Mouse (Mus musculus) thymus, postnatal 14 days (tissue): ENCODE measurements around the gene Abhd16b.

Experiments
- DNase-seq: peaks from one replicate; pipeline ENCODE4 v3.0.0; 2021

The Abhd16b gene

DNA sequence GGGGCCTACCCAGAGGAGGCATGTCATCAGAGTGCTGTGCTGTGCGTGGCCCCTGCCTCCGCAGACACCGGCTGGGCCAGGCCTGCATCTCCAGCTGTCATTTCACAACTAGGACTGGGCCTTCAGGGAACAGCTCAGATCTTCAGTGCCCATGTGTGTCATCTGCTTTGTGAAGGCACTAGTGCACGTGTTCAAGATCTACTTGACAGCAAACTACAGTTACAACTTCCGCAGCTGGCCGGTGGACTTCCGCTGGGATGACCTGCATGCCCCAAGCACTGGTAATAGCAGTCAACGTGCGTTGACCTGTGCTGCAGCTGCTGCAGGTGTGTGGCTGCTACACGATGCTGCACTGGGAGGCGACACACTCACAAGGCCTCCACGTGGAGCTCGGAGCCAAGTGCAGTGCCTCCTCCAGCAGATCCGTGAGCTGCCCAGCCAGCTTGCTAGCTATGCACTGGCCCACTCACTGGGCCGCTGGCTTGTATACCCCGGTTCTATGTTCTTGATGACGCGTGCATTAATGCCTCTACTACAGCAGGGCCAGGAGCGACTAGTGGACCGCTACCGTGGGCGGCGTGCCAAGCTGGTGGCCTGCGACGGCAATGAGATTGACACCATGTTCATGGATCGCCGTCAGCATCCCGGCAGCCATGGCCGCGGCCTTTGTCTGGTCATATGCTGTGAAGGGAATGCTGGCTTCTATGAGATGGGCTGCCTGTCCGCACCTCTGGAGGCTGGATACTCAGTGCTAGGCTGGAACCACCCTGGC lies at the start of gene Abhd16b:
TSS of gene Abhd16b (plus strand) at position 51 of the 772 bp plus-strand sequence.
- DNase-seq: no peak

DNA sequence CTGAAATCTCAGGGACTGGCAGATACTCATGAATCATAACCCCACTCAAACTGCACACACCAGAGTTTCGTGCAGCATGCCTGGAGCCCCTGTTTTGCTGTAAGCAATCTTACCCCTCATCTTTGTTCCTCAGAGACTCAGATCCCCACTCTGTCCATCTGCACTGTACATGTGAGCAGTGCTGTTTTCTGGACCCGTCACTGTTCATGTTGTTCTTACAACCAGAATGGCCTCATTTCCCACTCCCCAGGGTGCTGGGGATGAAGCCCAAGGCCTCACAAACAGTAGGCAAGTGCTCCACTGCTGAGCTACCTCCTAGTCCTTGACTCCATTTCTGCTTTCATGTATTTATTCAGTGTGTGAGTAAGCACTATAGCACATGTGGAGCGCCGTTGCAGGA lies 40.8 kb upstream of the Abhd16b start:
- no peak for DNase-seq

- DNase-seq: peak; percentile 29
Observed at GRCm38 (mm10) chr2:181453274-181453673, 39.7 kb upstream of the Abhd16b start.

DNA sequence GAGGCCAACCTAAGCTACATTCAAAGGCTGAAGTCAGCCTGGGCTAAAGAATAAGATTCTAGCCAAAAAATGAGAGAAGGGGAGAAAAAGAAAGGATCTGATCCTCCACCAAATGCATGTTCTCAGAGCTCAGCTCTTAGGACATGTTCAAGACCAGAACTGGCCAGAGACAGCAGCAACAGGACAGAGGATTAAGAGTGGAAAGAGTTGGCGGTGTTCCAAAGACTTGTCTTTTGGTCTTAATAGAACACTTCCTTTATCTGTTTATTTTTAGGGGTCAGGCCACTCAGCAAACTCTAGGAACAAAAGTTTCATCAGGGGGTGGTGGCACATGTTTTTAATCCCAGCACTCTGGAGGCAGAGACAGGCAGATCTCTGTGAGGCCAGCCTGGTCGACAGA lies 37.1 kb upstream of the Abhd16b start:
- no peak for DNase-seq

DNA sequence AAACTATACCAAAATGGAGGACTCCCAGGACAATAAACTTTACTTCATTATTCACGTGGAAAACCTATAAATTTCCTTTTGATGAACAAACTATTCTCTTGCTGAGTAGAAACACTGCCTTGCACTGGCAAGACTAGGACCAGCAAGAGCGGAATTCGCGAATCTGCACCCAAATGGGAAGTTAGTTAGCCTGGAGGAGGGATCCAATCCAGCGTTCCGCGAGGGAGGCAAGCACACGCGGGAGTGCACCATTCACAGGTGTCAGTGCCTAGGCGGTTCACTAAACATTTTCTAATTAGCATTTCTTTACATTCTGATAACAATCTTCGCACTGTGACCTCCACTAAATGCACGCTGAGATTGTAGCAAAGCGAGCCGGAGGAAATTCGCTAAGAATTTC lies 35.2 kb upstream of the Abhd16b start:
- no peak for DNase-seq

- DNase-seq: peak; percentile 17
Observed at GRCm38 (mm10) chr2:181458411-181459152, 34.4 kb upstream of the Abhd16b start.

GRCm38 (mm10) chr2:181459153-181459672 lies 33.8 kb upstream of the Abhd16b start, which contains the start of gene Zbtb46:
Zbtb46 (minus strand) TSS chr2:181459426.
- DNase-seq: peak; percentile 75

DNA sequence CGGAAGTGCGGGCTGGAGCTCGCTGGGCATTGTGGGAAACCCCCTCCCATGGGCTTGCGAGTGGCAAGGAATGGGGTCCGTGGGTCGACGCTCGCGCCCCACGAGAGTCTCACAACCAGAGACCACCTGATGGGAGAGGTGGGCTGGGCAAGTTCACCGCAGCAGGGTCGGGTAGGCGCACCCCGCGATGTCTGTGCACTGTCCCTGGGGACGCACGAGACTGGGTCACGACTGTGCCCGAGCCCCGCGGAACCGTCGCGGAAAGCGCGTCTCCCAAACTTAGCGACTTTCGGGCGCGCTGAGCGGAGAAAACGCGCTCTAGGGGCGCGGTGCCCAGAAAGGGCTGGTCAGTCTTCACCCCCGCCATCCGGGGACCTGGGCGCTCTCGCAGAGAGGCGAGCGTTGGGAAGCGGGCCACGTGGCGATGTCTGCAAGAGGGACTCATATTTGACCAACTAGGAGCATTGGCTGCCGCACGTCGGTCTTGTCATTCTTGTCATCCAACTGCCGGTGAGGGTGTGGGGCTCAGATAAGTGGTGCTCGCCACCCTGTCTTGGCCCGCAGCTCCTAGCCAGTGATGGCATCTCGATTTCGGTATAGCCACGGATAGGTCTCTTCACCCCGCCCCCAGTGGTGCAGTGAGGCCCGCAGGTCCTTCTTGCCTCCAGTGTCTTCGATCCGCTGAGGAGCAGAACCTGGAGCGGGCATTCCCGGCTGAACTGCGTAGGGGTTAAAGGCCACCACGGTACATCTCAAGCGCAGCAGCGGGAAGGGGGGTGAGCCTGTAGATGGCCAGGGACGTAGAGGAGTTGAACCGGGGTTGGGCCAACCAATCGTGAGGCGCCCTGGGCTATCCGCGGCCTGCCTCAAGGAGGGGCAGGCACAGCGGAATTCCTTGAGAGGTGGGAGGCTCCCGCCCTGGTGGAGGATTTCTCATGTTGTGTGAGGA lies 33.1 kb upstream of the Abhd16b start:
- DNase-seq: peak; percentile 15

DNA sequence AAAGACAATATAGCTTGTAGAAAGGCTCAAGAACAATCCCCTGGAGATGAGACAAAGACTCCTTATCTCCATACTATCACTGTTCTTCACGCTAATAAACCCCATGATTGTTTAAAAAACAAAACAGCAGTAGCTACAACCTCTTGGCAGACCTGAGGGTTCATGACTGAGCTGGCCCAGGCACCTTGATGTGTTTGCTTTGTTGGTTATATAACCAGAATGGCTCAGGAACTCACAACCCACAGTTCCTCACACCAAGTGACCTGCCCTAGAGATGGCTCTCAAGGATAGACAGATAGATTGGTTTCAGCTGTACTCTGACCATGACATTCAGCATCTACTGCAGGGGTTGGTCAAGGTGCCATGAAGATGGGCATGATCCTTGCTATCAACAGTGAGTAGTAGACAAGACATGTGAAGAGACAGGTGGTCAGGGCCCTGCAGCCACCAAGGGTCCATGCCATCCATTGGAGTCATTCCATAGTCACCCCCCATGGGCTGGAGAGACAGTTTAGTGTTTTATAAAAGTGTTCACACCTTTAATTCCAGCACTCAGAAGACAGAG lies 31.4 kb upstream of the Abhd16b start:
- DNase-seq: no peak

DNA sequence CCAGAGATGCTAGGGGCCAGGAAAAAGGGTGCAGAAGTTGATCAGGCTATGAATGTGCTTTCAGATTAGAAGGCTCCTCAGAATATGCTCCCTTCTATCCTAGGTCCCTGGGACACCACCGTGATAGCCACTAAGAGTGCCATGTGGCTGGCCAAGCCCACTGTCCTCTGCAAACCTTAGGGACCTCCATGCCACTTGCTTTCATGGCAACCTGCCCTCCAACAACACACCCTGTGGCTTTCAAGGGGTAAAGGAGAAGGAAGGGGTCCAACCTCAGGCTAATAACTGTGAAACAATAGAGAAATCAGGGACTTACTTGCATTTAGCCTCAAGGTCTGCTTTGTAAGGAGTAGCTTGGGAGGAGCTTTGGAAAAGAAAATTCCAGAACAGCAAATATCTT lies 30.4 kb upstream of the Abhd16b start:
- DNase-seq: no peak

- DNase-seq: no peak
Observed at GRCm38 (mm10) chr2:181463008-181463738, 29.8 kb upstream of the Abhd16b start.

DNA sequence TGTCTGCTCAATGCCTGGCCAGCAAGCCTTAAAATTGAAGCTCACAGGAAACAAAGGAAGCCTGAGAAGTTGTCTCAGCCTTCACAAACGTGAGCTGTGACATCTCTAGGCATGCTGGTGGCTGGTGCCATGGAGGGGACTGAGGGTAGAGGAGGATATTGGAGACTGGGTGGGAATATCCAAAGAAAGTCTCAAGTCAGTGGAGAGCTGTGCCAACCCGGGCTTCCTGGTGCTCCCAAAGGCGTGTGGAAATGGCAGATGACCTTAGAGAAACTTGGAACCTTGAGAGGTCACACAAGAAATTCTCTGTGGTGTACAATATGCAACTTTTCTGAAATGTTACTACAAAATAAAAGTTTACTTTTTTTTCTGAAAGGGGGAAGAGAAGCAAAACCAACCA lies 27.6 kb upstream of the Abhd16b start:
- DNase-seq: no peak

DNA sequence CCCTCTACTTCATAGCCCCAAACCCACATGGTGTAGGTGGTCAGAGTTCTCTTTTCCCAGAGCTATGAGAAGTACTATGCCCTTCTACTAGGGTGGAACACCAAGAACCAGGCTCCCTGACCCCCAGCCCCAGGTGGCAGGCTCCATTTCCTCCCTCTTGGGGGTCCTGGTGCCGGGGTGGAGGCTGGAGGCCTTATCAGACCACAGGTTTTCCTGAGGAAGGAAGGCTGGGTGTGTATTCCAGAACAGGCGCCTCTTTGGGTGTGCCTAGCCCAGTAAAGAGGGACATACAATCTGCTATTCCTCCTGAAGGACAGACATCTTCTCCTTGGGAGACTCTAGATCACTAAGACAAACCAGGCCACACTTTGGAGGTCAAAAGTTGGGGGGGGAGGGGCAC lies 22.7 kb upstream of the Abhd16b start:
- DNase-seq: no peak

GRCm38 (mm10) chr2:181471246-181471645 lies 21.8 kb upstream of the Abhd16b start:
- DNase-seq: no peak

- no peak for DNase-seq
Observed at GRCm38 (mm10) chr2:181472256-181472827, 20.7 kb upstream of the Abhd16b start.

GRCm38 (mm10) chr2:181483120-181483519 lies 9.9 kb upstream of the Abhd16b start:
- no peak for DNase-seq

- DNase-seq: no peak
Observed at GRCm38 (mm10) chr2:181483562-181484318, 9.3 kb upstream of the Abhd16b start.

- no peak for DNase-seq
Observed at GRCm38 (mm10) chr2:181484456-181485233, 8.4 kb upstream of the Abhd16b start.

GRCm38 (mm10) chr2:181485741-181486140 lies 7.3 kb upstream of the Abhd16b start:
- no peak for DNase-seq
